In genomic region chr16:25603121-25603520, GRCm38 (mm10) we compare ENCODE assay signal across 26 mouse cellular contexts.
DNase-seq lines count a peak whose midpoint lies in the region; ATAC-seq and TF ChIP-seq lines count a peak whose summit lies in the region.
"Had no signal": no experiment of that assay in that cellular context is flagged by ENCODE, and none has a peak within 500 bp of the region (broad histone marks: within the 10 kb centered on the region; RNA-seq: fewer than 3 reads in every experiment).

No protein-coding gene starts in this region.

- DNase-seq in heart, adult 11 months = peak; percentile 9
- peak; percentile 38 for DNase-seq in brain, embryonic 14.5 days (ENCODE audit: low read depth)
- DNase-seq in layer of hippocampus, adult 9-11 months = no peak
- DNase-seq: adrenal gland, adult 8-10 months; adrenal gland, postnatal 14 days; adrenal gland, postnatal 36 days; cerebellum, adult 11 months; cerebellum, adult 18-20 months; cerebellum, adult 8-10 months; cerebellum, adult 9-11 months; cerebellum, postnatal 14 days; cerebellum, postnatal 36 days; embryo, embryonic 11 days had no signal

- H3K27ac ChIP-seq in heart, embryonic 12.5 days (ENCODE audit: poor library complexity, severe bottlenecking) = no peak overlapping the region
- H3K27ac ChIP-seq in hindbrain, embryonic 12.5 days = no peak overlapping the region
- H3K27ac ChIP-seq: embryonic facial prominence, embryonic 12.5 days; embryonic facial prominence, embryonic 15.5 days; forebrain, embryonic 10.5 days; forebrain, embryonic 12.5 days had no signal

- no peak for ATAC-seq in heart, embryonic 12.5 days (ENCODE audit: insufficient number of reproducible peaks, low FRiP score)
- ATAC-seq in hindbrain, embryonic 12.5 days (ENCODE audit: low FRiP score) = no peak
- ATAC-seq: activated CD4-positive, CD25-positive, alpha-beta regulatory T cell, adult 4 months; CD4-positive, CD25-positive, alpha-beta regulatory T cell, adult 4 months; forebrain, embryonic 14.5 days; forebrain, embryonic 16.5 days; Patski had no signal

- H3K36me3 ChIP-seq in heart, embryonic 12.5 days = no peaks in the 10 kb centered on the region
- H3K36me3 ChIP-seq in hindbrain, embryonic 12.5 days = no peaks in the 10 kb centered on the region
- H3K36me3 ChIP-seq: embryonic facial prominence, embryonic 12.5 days; embryonic facial prominence, embryonic 15.5 days; forebrain, embryonic 10.5 days; forebrain, embryonic 12.5 days; G1E had no signal

- no peak for TF ChIP-seq POLR2A in brain, embryonic 14.5 days (IDR thresholded peaks at IDR 0.05; ENCODE audit: borderline replicate concordance, extremely low read depth, insufficient read depth, insufficient read length, poor library complexity, severe bottlenecking)

- no peak overlapping the region for H3K9ac ChIP-seq in heart, embryonic 12.5 days
- H3K9ac ChIP-seq in hindbrain, embryonic 12.5 days = no peak overlapping the region
- H3K9ac ChIP-seq: embryonic facial prominence, embryonic 12.5 days; embryonic facial prominence, embryonic 15.5 days; forebrain, embryonic 12.5 days had no signal

- no peaks in the 10 kb centered on the region for H3K27me3 ChIP-seq in heart, embryonic 12.5 days (replicated peaks)
- no peaks in the 10 kb centered on the region for H3K27me3 ChIP-seq in hindbrain, embryonic 12.5 days
- H3K27me3 ChIP-seq: embryonic facial prominence, embryonic 12.5 days; embryonic facial prominence, embryonic 15.5 days; forebrain, embryonic 12.5 days; Patski had no signal

- H3K4me1 ChIP-seq in heart, embryonic 12.5 days (replicated peaks) = no peaks in the 10 kb centered on the region
- no peaks in the 10 kb centered on the region for H3K4me1 ChIP-seq in hindbrain, embryonic 12.5 days
- H3K4me1 ChIP-seq: embryonic facial prominence, embryonic 12.5 days; embryonic facial prominence, embryonic 15.5 days; forebrain, embryonic 10.5 days; forebrain, embryonic 12.5 days had no signal

- no peak overlapping the region for H3K4me3 ChIP-seq in heart, embryonic 12.5 days
- H3K4me3 ChIP-seq in hindbrain, embryonic 12.5 days = no peak overlapping the region
- H3K4me3 ChIP-seq: embryonic facial prominence, embryonic 12.5 days; embryonic facial prominence, embryonic 15.5 days; erythroblast, embryonic 14.5 days; forebrain, embryonic 10.5 days; forebrain, embryonic 12.5 days had no signal

- no peak overlapping the region for H3K4me2 ChIP-seq in heart, embryonic 12.5 days
- no peak overlapping the region for H3K4me2 ChIP-seq in hindbrain, embryonic 12.5 days (replicated peaks)
- H3K4me2 ChIP-seq: embryonic facial prominence, embryonic 12.5 days; embryonic facial prominence, embryonic 15.5 days; forebrain, embryonic 12.5 days had no signal

- no peaks in the 10 kb centered on the region for H3K9me3 ChIP-seq in heart, embryonic 12.5 days (replicated peaks)
- no peaks in the 10 kb centered on the region for H3K9me3 ChIP-seq in hindbrain, embryonic 12.5 days (replicated peaks)
- H3K9me3 ChIP-seq: embryonic facial prominence, embryonic 12.5 days; embryonic facial prominence, embryonic 15.5 days; forebrain, embryonic 10.5 days; forebrain, embryonic 12.5 days; G1E had no signal

- WGBS in heart, embryonic 12.5 days = 79% methylated on average over 2 of the region's 2 CpGs
- WGBS in hindbrain, embryonic 12.5 days = 91% methylated on average over 2 of the region's 2 CpGs

- no peak for TF ChIP-seq CTCF in brain, embryonic 14.5 days (IDR thresholded peaks at IDR 0.05; ENCODE audit: borderline replicate concordance, extremely low read depth, insufficient read depth, insufficient read length)
